Mouse (Mus musculus): ENCODE data around the gene Ltb.
A peak's percentile ranks its signal among the peaks of the same experiment; 100 is the strongest.

Ltb gene

DNA sequence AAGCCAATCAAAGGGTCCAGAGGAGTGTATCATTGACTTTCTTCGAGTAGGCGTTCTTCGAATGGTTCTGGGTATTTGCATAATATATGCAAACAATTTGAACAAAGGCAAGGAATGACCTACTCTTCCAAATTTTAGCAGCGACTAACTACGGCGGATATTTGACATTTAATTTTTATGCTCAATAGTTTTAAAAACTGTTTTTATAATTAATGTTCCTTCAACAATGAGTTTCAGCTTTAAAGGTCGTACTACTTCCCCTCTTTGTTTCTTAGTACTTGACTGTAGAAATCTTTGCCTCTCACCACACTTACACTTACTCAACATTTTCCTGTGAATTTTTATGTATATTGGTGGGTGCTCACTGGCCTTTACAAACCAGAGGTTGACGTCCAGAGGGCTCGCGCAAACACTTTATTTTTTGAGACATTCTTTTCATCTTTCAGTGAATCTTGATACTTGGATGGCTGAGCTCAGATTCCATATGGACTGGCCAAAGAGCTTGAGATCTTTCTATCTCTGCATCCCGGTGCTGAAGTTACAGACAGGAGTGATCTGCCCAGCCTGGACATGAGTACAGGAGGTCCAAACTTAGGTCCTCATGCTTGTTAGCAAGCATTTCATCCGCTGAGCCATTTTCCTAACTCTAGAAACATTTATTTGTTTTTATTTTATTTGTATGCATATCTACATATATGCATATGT, 28.6 kb upstream of the Ltb start:
- DNase-seq = no peak

DNA sequence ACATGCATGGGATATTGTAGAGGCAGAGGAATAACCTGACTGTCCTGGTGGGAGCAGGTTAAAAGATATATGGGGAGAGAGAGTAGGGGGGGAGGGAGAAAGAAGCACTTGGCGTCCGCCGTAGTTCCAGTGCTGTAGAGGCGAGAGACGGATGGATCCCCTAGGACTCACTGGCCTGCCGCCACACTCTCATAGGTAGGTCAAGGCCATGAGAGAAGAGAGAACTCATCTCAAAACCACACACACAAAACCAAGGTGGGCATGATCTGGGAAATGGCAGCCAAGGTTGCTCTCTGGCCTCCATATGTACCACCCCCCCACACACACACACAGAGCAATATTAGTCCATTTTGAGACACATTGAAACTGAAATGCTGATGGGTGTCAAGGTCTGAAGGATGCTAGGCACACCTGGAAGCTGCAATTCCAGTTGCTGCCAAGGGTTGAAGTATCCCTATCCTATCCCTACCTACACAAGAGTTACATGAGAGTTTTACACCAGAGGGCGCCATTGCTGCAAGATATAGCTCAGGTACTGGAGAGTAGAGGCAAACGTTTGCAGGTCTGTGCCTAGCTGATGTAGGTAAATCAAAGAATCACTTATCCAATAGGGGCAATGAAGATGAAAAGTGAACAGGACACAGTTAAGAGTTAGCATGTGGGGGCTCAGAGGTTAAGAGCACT, 27.7 kb upstream of the Ltb start:
- peak; percentile 76 for DNase-seq

DNA sequence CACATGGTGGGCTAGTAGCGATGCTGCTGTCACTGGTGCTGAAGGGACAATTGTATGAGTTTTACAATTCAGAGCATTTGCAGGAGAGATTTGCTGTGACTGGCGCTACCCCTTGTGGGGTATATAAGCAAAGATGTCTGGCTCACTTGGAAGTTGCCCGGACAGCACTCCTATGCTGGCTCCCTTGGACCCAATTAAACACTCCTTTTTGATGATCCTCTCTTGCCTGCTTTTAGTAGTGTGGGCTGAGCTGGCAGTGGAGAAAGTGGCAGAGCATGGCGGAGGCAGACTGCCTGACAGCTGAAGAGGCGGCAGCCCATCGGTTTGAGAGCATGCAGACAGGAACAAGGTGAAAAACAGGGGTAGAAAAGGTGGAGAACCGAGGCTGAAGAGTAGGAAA, 26.4 kb upstream of the Ltb start:
- DNase-seq = no peak

DNA sequence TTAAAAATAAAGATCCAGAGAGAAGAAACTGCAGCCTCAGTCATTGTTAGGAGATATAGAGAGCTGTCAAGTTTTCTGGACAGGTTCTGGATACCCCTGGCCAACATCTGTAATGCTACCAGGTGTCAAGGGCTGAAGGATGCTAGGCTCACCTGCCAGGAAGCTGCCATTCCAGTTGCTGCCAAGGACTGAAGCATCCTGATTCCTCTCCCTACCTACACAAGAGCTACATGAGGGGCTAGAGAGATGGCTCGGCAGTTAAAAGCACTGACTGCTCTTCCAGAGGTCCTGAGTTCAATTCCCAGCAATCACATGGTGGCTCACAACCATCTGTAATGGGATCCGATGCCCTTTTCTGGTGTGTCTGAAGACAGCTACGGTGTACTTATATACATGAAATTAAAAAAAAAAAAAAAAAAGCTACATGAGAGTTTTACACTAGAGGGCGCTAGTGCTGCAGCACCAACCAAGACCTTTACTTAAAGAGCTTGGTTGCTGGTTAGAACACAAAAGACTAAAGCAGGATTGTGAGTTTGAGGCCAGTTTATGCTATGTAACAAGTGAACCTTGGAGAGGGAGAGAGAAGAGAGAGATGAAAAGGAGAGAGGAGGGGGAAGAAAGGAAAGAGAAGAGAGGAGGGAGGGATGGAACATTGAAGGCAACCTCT, 25.6 kb upstream of the Ltb start:
- peak; percentile 37 for DNase-seq

GRCm38 (mm10) chr17:35172445-35173234, 21.6 kb upstream of the Ltb start:
- no peak for DNase-seq

DNA sequence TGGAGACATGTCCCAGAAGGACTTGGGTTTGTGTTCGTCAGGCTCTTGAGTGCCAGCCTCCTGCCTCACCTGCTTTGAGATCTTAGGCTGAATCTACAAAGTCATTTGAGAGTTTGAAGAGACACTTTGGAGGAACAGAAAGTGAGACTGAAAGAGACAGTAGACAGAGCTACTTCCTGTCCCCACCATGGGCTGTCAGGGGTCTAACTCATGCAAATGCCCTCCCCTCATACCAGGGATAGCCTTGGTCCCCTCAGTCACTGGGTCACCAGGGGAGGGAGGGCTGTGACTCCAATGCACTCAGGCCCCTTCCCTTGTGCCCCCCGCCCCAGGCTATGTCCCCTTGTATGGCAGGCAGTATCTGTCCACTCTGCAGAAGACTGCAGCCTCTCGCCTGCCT, 20.9 kb upstream of the Ltb start:
- DNase-seq = no peak

- DNase-seq = no peak
Observed at GRCm38 (mm10) chr17:35174201-35174977, 19.9 kb upstream of the Ltb start.

GRCm38 (mm10) chr17:35175382-35175781, 18.9 kb upstream of the Ltb start:
- DNase-seq = no peak

GRCm38 (mm10) chr17:35175968-35176367, 18.3 kb upstream of the Ltb start, which contains the start of gene Aif1:
Aif1 (minus strand) TSS chr17:35176068.
- no peak for DNase-seq

- peak; percentile 87 for DNase-seq
Observed at GRCm38 (mm10) chr17:35178528-35178927, 15.7 kb upstream of the Ltb start.

DNA sequence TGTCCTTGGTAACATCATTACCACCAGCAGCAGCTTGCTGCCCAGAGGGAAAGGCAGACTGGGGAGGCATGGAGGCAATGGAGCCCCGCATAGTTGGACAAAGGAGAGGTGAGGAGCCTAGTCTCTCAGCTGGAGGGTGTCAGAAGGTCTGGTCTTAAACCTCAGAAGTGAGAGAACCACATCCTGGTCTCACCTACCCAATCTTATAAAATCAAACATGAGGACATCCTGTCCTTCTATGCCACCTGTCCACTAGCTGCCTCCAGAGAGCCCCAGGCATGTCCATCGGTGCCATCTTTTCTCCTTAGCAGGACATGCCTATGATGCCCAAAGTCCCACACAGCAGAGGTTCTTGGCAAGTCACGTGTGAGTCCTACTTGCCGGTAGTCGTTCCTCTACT, 14.1 kb upstream of the Ltb start:
- DNase-seq = no peak

DNA sequence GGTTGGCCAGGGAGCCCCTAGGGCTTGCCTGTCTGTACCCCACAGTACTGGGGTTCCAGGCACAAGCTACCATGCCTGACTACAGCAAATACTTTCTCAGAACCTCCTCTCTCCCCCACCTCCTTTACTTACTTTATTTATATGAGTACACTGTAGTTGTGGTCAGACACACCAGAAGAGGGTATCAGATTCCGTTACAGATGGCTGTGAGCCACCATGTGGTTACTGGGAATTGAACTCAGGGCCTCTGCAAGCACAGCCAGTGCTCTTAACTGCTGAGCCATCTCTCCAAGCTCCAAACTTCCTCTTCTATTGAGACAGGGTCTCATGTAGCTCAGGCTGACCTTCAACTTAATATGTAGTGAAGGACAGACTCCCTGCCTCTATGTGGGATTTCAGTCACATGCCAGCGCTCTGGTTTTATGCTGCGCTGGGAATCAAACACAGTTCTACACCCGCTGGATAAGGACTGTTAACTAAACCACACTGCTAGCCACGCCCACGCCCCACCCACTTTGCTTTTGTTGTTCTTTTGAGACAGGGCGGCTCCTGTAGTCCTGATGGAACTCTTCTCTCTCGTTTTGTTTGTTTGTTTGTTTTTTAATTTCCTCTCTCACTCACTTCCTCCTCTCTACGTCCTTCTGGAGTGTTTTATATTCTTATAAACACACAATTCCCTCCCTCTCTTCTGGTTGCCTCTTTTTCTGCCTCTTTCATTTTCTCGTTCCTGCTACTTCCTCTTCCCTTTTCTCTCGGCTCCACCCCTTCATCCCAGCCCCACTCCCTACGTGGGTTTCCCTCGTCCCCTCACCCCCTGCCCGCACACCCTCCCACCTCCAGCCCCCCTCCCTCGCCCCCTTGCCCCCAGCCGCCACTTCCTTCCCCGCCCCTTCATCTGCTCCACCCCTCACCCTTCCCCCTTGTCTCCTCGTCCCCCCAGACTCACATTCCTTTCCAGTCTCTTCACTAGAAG, 8.3 kb upstream of the Ltb start:
- DNase-seq = peak; percentile 90

- peak; percentile 79 for DNase-seq
Observed at GRCm38 (mm10) chr17:35186681-35187080, 7.6 kb upstream of the Ltb start.

- no peak for DNase-seq
Observed at GRCm38 (mm10) chr17:35187345-35187744, 6.9 kb upstream of the Ltb start.

GRCm38 (mm10) chr17:35187959-35188610, 6.2 kb upstream of the Ltb start, which contains the start of gene Lst1:
Lst1 (minus strand) TSS chr17:35188439.
- no peak for DNase-seq

GRCm38 (mm10) chr17:35189186-35189585, 5.1 kb upstream of the Ltb start:
- no peak for DNase-seq

DNA sequence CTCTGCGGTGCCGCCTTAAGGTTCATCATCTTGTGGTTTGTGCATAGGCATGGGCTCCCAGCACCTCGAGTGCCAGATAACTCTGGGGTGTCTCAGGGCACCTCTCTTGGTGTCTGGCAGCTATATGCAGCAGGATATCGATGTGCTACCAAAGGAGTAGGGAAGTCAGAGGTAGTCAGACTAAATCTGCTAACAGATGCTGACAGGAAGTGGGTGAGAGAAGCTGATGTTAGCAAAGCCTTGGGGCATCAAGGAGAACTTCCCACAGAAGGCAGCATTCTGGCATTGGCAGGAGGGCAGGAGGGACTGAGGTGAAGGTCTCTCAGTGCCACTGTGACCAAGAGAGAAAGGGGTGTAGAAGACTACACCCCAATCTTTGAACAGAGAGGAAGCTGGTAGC, 4.1 kb upstream of the Ltb start:
- DNase-seq = peak; percentile 70

DNA sequence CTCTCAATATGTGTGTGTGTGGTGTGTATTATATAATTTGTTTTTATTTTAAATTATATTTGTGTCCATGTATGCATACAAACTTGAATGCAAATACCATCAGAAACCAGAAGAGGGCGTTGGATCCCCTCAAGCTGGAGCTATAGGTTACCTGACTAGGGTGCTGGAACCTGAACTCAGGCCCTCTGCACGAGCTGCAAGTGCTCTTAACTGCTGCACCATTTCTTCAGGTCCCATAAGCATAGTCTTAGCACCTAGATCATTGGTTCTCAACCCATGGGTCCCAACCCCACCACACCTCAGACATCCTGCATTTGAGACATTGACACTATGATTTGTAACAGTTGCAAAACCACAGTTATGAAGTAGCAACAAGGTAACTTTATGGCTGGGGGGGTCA, 2.5 kb upstream of the Ltb start:
- DNase-seq = no peak

GRCm38 (mm10) chr17:35192924-35193323, 1.3 kb upstream of the Ltb start:
- DNase-seq = no peak

DNA sequence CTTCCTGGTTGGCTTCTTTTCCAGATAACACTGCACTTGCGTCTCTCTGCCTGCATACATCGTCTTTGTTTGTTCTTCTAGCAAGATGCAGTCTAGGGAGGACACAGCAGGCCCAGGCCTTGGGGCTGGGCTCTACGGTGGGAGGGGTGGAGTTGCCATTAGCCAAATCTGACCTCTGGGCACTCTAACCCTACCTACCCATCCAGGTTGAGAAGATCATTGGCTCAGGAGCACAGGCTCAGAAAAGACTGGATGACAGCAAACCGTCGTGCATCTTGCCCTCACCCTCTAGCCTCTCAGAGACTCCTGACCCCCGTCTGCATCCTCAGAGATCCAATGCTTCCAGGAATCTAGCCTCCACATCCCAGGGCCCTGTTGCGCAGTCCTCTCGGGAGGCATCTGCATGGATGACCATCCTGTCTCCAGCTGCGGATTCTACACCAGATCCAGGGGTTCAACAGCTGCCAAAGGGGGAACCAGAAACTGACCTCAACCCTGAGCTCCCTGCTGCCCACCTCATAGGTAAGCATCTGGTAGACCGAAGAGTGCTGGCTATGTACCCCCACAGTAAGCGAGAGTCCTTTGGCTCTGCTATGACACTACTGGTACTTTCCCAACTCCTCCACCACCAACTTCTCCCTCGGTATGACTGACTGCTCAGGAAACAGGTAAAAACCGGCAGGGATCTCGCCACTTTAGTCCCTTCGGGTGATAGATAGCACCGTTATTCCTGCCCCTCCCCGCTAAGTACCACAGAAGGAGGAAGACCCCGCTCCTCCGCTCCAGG, 798 bp downstream of the Ltb start:
- no peak for DNase-seq

All from thymus, postnatal 25 days (tissue).